Mouse (Mus musculus): ENCODE data around the gene Lyrm7. TPM values are rescaled to one million over a fixed set of nuclear protein-coding genes. Genes with fewer than 3 reads are reported as not detected.

Lyrm7 gene
- polyA plus RNA-seq, 1 experiment from 2014 or later: 8.0 TPM

- 86% methylated on average over 4 of the region's 4 CpGs for WGBS
Observed at GRCm38 (mm10) chr11:54833833-54834232, 26.9 kb downstream of the Lyrm7 start.

GRCm38 (mm10) chr11:54826819-54827218 lies 33.9 kb downstream of the Lyrm7 start:
- no peak for TF ChIP-seq CTCF (IDR thresholded peaks at IDR 0.05; ENCODE audit: low read depth)
- ATAC-seq (ENCODE audit: insufficient read depth): no peak
- H3K9me3 ChIP-seq (ENCODE audit: low read depth, low read length): 0 out of 2 replicates have a peak, but pooled peaks cover 7% of the 10 kb centered on the region
- no peaks in the 10 kb centered on the region for H3K36me3 ChIP-seq (ENCODE audit: insufficient read depth)
- H3K27ac ChIP-seq (ENCODE audit: low read depth): no peak overlapping the region
- H3K4me3 ChIP-seq (ENCODE audit: low read depth, low read length): no peak overlapping the region
- 91% methylated on average over 8 of the region's 8 CpGs for WGBS
- DNase-seq: no peak
- no peak overlapping the region for H3K4me2 ChIP-seq
- no peaks in the 10 kb centered on the region for H3K4me1 ChIP-seq (ENCODE audit: insufficient read depth)
- no peak overlapping the region for H3K9ac ChIP-seq
- H3K27me3 ChIP-seq (ENCODE audit: insufficient read depth, low read length): no peaks in the 10 kb centered on the region

More at GRCm38 (mm10) chr11:54833833-54834232, 26.9 kb downstream of the Lyrm7 start:
- Histone ChIP-seq H3K36me3 (ENCODE audit: insufficient read depth) (no peaks in the 10 kb centered on the region), H3K9ac (no peak overlapping the region), H3K27ac (ENCODE audit: low read depth) (no peak overlapping the region), H3K4me3 (ENCODE audit: low read depth, low read length) (no peak overlapping the region), H3K4me1 (ENCODE audit: insufficient read depth) (no peaks in the 10 kb centered on the region), H3K4me2 (no peak overlapping the region), H3K27me3 (ENCODE audit: insufficient read depth, low read length) (no peaks in the 10 kb centered on the region), H3K9me3 (ENCODE audit: low read depth, low read length) (no peaks in the 10 kb centered on the region)
- DNase-seq (no peak), ATAC-seq (ENCODE audit: insufficient read depth) (no peak)
- TF ChIP-seq CTCF (IDR thresholded peaks at IDR 0.05; ENCODE audit: low read depth): no peak

DNA sequence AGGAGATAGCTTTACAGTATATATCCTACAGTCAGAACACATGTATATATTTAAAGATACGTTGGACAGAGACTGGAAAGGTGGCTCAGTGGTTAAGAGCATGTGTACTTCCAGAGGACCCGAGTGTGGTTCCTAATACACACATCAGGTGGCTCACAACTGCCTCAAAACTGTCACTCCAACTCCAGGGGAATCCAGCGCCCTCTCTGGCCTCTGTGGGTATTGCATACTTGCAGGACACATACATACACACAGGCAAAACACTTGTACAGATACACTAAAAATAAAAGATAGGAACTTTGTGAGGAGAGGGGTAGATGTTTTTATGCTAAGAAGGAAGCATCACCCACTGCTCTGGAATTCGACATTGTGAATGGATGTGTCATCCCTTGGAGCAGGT lies 34.9 kb downstream of the Lyrm7 start:
- no peaks in the 10 kb centered on the region for H3K27me3 ChIP-seq (ENCODE audit: insufficient read depth, low read length)
- 80% methylated on average over 4 of the region's 4 CpGs for WGBS
- no peak overlapping the region for H3K4me2 ChIP-seq
- ATAC-seq (ENCODE audit: insufficient read depth) (no peak), DNase-seq (no peak)
- no peaks in the 10 kb centered on the region for H3K4me1 ChIP-seq (ENCODE audit: insufficient read depth)
- H3K36me3 ChIP-seq (ENCODE audit: insufficient read depth): no peaks in the 10 kb centered on the region
- no peak for TF ChIP-seq CTCF (IDR thresholded peaks at IDR 0.05; ENCODE audit: low read depth)
- H3K9ac ChIP-seq: no peak overlapping the region
- H3K4me3 ChIP-seq (ENCODE audit: low read depth, low read length): no peak overlapping the region
- H3K27ac ChIP-seq (ENCODE audit: low read depth): no peak overlapping the region
- H3K9me3 ChIP-seq (ENCODE audit: low read depth, low read length): 0 out of 2 replicates have a peak, but pooled peaks cover 7% of the 10 kb centered on the region

DNA sequence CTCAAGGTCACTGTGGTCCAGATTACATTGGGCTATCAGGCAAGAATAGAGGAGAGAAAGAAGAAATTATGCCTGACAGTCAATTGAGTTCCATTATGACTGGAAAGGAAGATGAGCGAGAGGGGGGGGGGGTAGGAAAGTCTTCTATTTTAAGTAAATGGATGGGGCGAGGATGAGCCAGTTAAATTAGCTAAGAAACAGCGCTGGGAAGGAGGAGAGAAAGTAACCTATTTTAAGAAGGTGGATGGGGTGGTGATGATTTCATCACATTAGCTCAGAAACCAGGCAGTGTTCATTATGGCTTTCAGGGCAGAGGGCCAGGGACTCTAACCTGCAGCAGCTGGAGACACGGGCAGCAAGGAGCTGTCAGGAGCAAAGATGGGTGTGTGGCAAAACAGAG lies 37.2 kb downstream of the Lyrm7 start:
- Histone ChIP-seq H3K36me3 (ENCODE audit: insufficient read depth) (no peaks in the 10 kb centered on the region), H3K4me2 (no peak overlapping the region), H3K27ac (ENCODE audit: low read depth) (no peak overlapping the region), H3K9ac (no peak overlapping the region), H3K9me3 (ENCODE audit: low read depth, low read length) (0 out of 2 replicates have a peak, but pooled peaks cover 7% of the 10 kb centered on the region), H3K4me1 (ENCODE audit: insufficient read depth) (no peaks in the 10 kb centered on the region), H3K4me3 (ENCODE audit: low read depth, low read length) (no peak overlapping the region), H3K27me3 (ENCODE audit: insufficient read depth, low read length) (no peaks in the 10 kb centered on the region)
- no peak for ATAC-seq (ENCODE audit: insufficient read depth)
- no peak for DNase-seq
- WGBS: 78% methylated on average over 4 of the region's 4 CpGs
- TF ChIP-seq CTCF (IDR thresholded peaks at IDR 0.05; ENCODE audit: low read depth): no peak

DNA sequence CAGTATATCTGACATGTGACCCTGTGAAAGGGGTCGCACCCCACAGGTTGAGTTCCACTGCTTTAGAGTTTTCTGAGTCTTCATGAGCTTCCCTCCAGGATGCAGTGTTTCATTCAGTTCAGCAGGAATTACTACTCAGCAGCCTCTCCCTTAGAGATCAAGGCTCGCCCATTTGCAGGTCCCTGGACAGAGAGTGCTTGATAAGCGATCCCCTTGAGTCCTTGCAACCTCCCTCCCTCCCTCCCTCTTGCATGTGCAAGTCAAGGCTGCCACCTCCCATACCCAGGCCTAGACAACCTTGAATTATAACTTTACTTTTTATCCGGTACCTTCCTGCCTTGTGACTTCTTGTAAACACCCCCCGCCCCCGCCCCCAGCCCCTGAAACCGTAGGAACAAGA lies 41.2 kb downstream of the Lyrm7 start:
- no peak overlapping the region for H3K4me3 ChIP-seq (ENCODE audit: low read depth, low read length)
- H3K27me3 ChIP-seq (ENCODE audit: insufficient read depth, low read length): no peaks in the 10 kb centered on the region
- TF ChIP-seq CTCF (IDR thresholded peaks at IDR 0.05; ENCODE audit: low read depth): no peak
- H3K9me3 ChIP-seq (ENCODE audit: low read depth, low read length): 0 out of 2 replicates have a peak, but pooled peaks cover 3% of the 10 kb centered on the region
- ATAC-seq (ENCODE audit: insufficient read depth): no peak
- WGBS: 60% methylated on average over 7 of the region's 7 CpGs
- H3K36me3 ChIP-seq (ENCODE audit: insufficient read depth): no peaks in the 10 kb centered on the region
- no peak overlapping the region for H3K9ac ChIP-seq
- DNase-seq: no peak
- H3K4me2 ChIP-seq: no peak overlapping the region
- H3K27ac ChIP-seq (ENCODE audit: low read depth): no peak overlapping the region
- H3K4me1 ChIP-seq (ENCODE audit: insufficient read depth): no peaks in the 10 kb centered on the region

GRCm38 (mm10) chr11:54817449-54817848 lies 43.3 kb downstream of the Lyrm7 start:
- Histone ChIP-seq H3K9ac (no peak overlapping the region), H3K9me3 (ENCODE audit: low read depth, low read length) (no peaks in the 10 kb centered on the region), H3K27ac (ENCODE audit: low read depth) (no peak overlapping the region), H3K4me2 (no peak overlapping the region), H3K4me1 (ENCODE audit: insufficient read depth) (no peaks in the 10 kb centered on the region), H3K36me3 (ENCODE audit: insufficient read depth) (no peaks in the 10 kb centered on the region), H3K27me3 (ENCODE audit: insufficient read depth, low read length) (no peaks in the 10 kb centered on the region), H3K4me3 (ENCODE audit: low read depth, low read length) (no peak overlapping the region)
- 44% methylated on average over 4 of the region's 4 CpGs for WGBS
- DNase-seq (peak; percentile 10), ATAC-seq (ENCODE audit: insufficient read depth) (no peak)
- no peak for TF ChIP-seq CTCF (IDR thresholded peaks at IDR 0.05; ENCODE audit: low read depth)

- no peaks in the 10 kb centered on the region for H3K9me3 ChIP-seq (ENCODE audit: low read depth, low read length)
- no peak overlapping the region for H3K4me2 ChIP-seq
- no peaks in the 10 kb centered on the region for H3K27me3 ChIP-seq (ENCODE audit: insufficient read depth, low read length)
- H3K27ac ChIP-seq (ENCODE audit: low read depth): no peak overlapping the region
- H3K4me3 ChIP-seq (ENCODE audit: low read depth, low read length): no peak overlapping the region
- ATAC-seq (ENCODE audit: insufficient read depth): no peak
- no peaks in the 10 kb centered on the region for H3K36me3 ChIP-seq (ENCODE audit: insufficient read depth)
- DNase-seq: no peak
- no peak for TF ChIP-seq CTCF (IDR thresholded peaks at IDR 0.05; ENCODE audit: low read depth)
- no peak overlapping the region for H3K9ac ChIP-seq
- no peaks in the 10 kb centered on the region for H3K4me1 ChIP-seq (ENCODE audit: insufficient read depth)
Observed at GRCm38 (mm10) chr11:54815659-54816058, 45.1 kb downstream of the Lyrm7 start.
